Mouse (Mus musculus) embryonic facial prominence, embryonic 12.5 days (tissue): Measurements from ENCODE around the gene Smyd1. TPM values are rescaled to one million over a fixed set of nuclear protein-coding genes. Genes with fewer than 3 reads are reported as not detected.

Experiments used
- microRNA-seq: library from miRNA; unstranded; fragments of <30 nt; microRNA quantifications from one replicate; pipeline ENCODE4, GENCODE M21; 2017
- polyA plus RNA-seq: library from polyadenylated mRNA; unstranded; fragments of >200 nt; fragmentation: Nextera tagmentation; extraction: Ambion mirVana; gene quantifications from 2 replicates; pipeline ENCODE4 v1.2.1, GENCODE M21; 2016

Smyd1 gene
- polyA plus RNA-seq, 1 experiment from 2014 or later: 2.8 TPM

Small RNA genes within 50 kb of the gene (microRNA-seq; reads per million reads assigned to microRNA genes)
- gene Mir8112: 18.5 reads per million, percentile 33 among the genes with 10 or more reads in this experiment

Other genes starting within 250 kb of the Smyd1 start
- gene Thnsl2, start 177.8 kb downstream of the Smyd1 start, polyA plus RNA-seq: 4.9 and 5.3 TPM in 2 replicates
- gene Fabp1, start 122.4 kb downstream of the Smyd1 start, polyA plus RNA-seq: not detected in 2 replicates
- gene Krcc1, start 50.6 kb downstream of the Smyd1 start, polyA plus RNA-seq: 33.0 and 37.3 TPM in 2 replicates
- gene Cd8b1, start 555 bp upstream of the Smyd1 start, polyA plus RNA-seq: 0.14 TPM in 1 of 2 replicates, not detected in the other
- gene Cd8a, start 51.2 kb upstream of the Smyd1 start, polyA plus RNA-seq: not detected in 2 replicates
- 17.8 and 18.7 TPM in 2 replicates for gene Rmnd5a, start 118.4 kb upstream of the Smyd1 start, polyA plus RNA-seq
- gene Rnf103, start 171.7 kb upstream of the Smyd1 start, polyA plus RNA-seq: 20.6 and 22.4 TPM in 2 replicates
- 50.8 and 53.0 TPM in 2 replicates for gene Chmp3, start 221.6 kb upstream of the Smyd1 start, polyA plus RNA-seq